Mouse (Mus musculus) mammary gland, adult 2 months (tissue): ENCODE results near the gene Nynrin. TPM values are rescaled to one million over a fixed set of nuclear protein-coding genes. Genes with fewer than 3 reads are reported as not detected.

ENCODE experiments used
- polyA plus RNA-seq: library from polyadenylated mRNA; depleted of rRNA; stranded (reverse); fragments of >200 nt; gene quantifications from 2 replicates; pipeline ENCODE4 v1.2.3, GENCODE M21; 2012; ENCODE audit warnings: low replicate concordance; rRNA removed

Gene Nynrin
- polyA plus RNA-seq: 6.3 and 6.5 TPM in 2 replicates

DNA sequence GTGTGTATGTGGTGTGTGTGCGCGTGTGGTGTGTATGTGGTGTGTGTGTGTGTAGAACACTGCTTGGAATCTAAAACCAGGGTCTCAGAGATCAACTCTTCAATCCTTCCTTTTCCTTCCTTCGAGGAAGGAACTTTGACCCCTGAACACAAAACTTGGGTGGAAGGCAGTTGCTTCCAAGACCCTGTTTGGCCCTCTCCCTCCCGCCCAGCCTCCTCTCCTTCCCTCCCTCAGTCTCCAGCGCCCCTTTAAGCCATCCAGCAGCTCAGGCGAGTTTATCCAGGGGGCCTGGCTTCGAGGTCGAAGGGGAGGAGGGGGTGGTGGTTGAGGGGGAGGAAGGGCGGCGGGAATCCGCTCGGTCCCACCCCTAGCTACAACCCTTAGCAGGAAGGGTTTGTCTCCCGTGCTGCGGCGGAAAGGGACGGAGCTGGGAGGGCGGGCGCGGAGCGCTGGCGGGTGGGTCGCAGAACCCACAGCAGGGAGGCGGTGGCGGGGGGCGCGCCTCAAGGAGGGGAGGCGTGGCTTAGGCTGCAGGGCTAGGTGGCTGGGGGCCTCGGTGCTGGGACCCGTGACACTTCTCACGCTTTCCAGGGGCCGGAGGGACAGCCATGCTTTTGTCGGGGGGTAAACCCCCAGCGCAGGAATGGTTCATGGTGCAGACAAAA is at the start of gene Nynrin:
TSS of gene Nynrin (plus strand) at position 390 of the 665 bp plus-strand sequence.

DNA sequence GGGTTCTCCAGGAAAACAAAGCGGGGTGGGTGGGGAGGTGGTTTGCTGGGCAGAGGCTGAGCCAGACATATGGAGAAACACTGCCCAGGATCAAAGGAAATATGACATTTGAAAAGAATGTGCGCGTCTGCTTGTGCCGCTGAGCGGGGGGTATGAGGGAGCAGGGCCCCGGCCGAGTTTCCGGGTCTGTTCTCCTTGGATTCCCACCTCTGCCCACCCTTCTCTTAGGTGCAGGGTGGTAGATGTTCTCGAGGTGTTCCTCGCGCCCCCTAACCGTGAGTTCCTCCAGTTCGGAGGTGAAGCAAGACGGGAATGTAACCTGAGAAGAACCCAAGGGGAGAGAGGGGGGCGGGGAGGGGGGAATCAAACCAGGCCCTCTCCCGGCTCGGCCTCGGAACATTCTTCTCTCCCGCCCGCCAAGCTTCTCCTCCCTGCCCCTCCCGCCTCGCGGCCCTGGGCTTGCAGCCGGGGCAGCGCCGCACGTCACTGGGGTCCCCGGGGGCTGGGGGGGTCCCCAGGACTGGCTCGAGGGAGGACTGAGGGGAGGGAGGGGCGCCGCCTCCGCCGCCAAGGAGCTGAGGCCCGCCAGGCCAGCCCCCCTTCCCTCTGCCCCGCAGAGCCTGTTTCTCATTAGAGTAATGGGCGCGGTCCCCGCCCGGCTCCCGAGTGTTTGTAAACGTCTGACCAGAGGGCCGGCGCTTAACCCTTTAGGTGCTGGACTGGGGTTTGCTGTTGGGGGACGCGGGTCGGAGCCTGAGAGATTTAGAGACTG is 30.6 kb upstream of the Nynrin start, which contains the start of gene Nfatc4:
TSS of gene Nfatc4 (plus strand) at position 154 of the 772 bp plus-strand sequence.

DNA sequence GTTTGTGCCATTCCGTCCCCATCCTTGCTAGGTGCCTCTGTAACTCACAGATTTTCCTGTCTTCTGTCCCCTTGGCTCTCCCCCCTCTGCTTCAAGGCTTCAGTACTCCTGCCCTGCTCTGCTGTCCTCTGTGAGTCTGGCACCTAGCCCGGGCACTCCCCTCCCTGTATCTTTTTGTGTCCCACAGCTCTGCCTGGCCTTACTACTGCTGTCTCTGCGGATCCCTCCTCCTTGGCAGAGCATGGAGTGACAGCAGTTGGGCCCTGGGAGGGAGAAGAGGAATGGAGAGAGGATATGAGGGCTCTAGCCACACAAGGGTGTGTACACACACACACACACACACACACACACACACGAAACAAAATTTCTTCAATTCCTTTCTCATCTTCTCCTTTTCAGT is 30.4 kb downstream of the Nynrin start, which contains the start of gene Cbln3:
TSS of gene Cbln3 (minus strand) at position 227 of the 400 bp plus-strand sequence.

DNA sequence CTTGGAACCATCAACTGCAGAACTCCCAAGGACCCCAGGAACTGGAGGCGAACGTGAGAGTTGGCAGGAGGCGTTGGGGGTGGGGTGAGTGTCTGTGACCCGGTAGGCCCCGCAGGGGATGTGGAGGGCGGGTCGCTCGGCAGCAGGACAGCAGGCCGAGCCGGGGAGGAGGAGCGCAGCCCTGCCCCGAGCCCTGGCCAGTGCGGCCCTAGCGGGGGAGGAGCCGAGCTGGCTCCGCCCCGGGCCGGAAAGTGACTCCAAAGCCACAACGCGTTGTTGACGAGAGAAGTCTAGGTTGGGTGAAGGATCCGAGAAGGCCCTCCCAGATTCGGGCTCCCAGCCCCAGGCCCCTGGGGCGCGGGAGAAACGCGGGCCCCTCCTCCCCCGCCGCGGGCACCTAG is 30.9 kb downstream of the Nynrin start, which contains the start of gene Khnyn:
TSS of gene Khnyn (plus strand) at position 235 of the 401 bp plus-strand sequence.

DNA sequence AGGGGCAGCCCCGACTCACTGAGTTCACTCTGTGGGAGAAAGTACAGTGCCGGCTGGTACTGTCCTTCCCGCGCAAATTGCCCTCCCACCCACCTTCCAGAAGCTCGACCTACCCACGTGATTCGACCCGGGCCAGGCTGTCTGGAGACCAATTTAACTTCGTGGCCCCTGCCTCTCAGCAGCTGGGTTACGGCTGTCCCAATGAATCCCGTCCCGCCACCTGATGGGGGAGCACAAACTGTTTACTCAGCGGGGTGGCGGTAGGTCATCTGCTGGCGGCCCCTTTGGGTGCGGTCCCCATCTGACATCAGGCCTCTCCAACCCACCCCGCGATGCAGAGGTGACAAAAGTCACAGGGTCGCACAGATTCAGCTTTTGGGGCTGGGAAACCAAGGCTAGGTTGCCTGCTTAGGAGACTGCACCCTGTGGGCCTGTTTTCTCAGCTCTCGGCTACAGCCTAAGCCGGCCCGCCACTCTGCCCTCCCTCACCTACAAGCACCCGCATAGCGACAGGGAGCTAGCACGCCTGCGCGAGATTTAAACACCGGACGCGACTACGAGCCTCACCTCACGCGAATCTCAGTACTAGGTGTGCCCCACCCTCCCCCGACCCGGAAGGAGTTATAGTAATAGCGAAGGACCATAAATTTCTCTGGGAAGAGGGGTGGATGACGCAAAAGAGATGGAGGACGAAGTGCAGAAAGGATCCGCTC is 46.0 kb downstream of the Nynrin start, which contains the start of gene Sdr39u1:
TSS of gene Sdr39u1 (minus strand) at position 593 of the 713 bp plus-strand sequence.

Other genes starting within 250 kb of the Nynrin start
- gene Rec8, start 236.0 kb upstream of the Nynrin start, polyA plus RNA-seq: 1.1 and 1.5 TPM in 2 replicates
- 86.3 and 113 TPM in 2 replicates for gene Ipo4, start 218.1 kb upstream of the Nynrin start, polyA plus RNA-seq
- 12.4 and 13.1 TPM in 2 replicates for gene Gm49378, start 216.1 kb upstream of the Nynrin start, polyA plus RNA-seq
- 79.9 and 86.5 TPM in 2 replicates for gene Tm9sf1, start 210.2 kb upstream of the Nynrin start, polyA plus RNA-seq
- 1.1 and 1.4 TPM in 2 replicates for gene Tssk4, start 203.8 kb upstream of the Nynrin start, polyA plus RNA-seq
- gene Mdp1, start 193.5 kb upstream of the Nynrin start, polyA plus RNA-seq: 15.3 and 24.6 TPM in 2 replicates
- 12.7 and 32.2 TPM in 2 replicates for gene Gmpr2, start 182.1 kb upstream of the Nynrin start, polyA plus RNA-seq
- 210 and 446 TPM in 2 replicates for gene Nedd8, start 181.9 kb upstream of the Nynrin start, polyA plus RNA-seq
- 12.8 and 15.9 TPM in 2 replicates for gene Tinf2, start 172.2 kb upstream of the Nynrin start, polyA plus RNA-seq
- 8.3 and 10.6 TPM in 2 replicates for gene Tgm1, start 140.1 kb upstream of the Nynrin start, polyA plus RNA-seq
- gene Rabggta, start 131.7 kb upstream of the Nynrin start, polyA plus RNA-seq: 51.2 and 52.9 TPM in 2 replicates
- gene Dhrs1, start 108.3 kb upstream of the Nynrin start, polyA plus RNA-seq: 75.4 and 104 TPM in 2 replicates
- gene Nop9, start 108.3 kb upstream of the Nynrin start, polyA plus RNA-seq: 16.8 and 28.9 TPM in 2 replicates
- gene Cideb, start 95.6 kb upstream of the Nynrin start, polyA plus RNA-seq: 2.9 and 3.4 TPM in 2 replicates
- gene Ltb4r2, start 92.6 kb upstream of the Nynrin start, polyA plus RNA-seq: 0.29 and 0.34 TPM in 2 replicates
- gene Ltb4r1, start 88.0 kb upstream of the Nynrin start, polyA plus RNA-seq: 5.1 and 7.6 TPM in 2 replicates
- 41.0 and 55.8 TPM in 2 replicates for gene Adcy4, start 69.9 kb upstream of the Nynrin start, polyA plus RNA-seq
- gene Ripk3, start 65.1 kb upstream of the Nynrin start, polyA plus RNA-seq: 21.9 and 26.5 TPM in 2 replicates
- gene Nfatc4, start 30.9 kb upstream of the Nynrin start, polyA plus RNA-seq: 28.1 and 37.1 TPM in 2 replicates
- gene Cbln3, start 30.4 kb downstream of the Nynrin start, polyA plus RNA-seq: 0.26 and 0.33 TPM in 2 replicates
- gene Khnyn, start 30.9 kb downstream of the Nynrin start, polyA plus RNA-seq: 24.4 and 25.2 TPM in 2 replicates
- gene Sdr39u1, start 46.3 kb downstream of the Nynrin start, polyA plus RNA-seq: 48.0 and 73.6 TPM in 2 replicates
- 17.9 and 42.7 TPM in 2 replicates for gene Cma1, start 90.7 kb downstream of the Nynrin start, polyA plus RNA-seq
- gene Cma2, start 97.0 kb downstream of the Nynrin start, polyA plus RNA-seq: not detected in 2 replicates
- gene Mcpt1, start 164.0 kb downstream of the Nynrin start, polyA plus RNA-seq: 0.11 TPM in 1 of 2 replicates, not detected in the other
- gene Mcpt9, start 176.5 kb downstream of the Nynrin start, polyA plus RNA-seq: not detected in 2 replicates
- gene Mcpt2, start 188.0 kb downstream of the Nynrin start, polyA plus RNA-seq: not detected in 2 replicates
- 25.7 and 57.6 TPM in 2 replicates for gene Mcpt4, start 208.3 kb downstream of the Nynrin start, polyA plus RNA-seq
- gene Mcpt8, start 231.3 kb downstream of the Nynrin start, polyA plus RNA-seq: not detected in 2 replicates
- 0.20 and 0.32 TPM in 2 replicates for gene Ctsg, start 248.6 kb downstream of the Nynrin start, polyA plus RNA-seq